Mouse (Mus musculus): ENCODE results near the gene Ccer2. TPM values are rescaled to one million over a fixed set of nuclear protein-coding genes. Genes with fewer than 3 reads are reported as not detected.

The Ccer2 gene
- total RNA-seq, 2 experiments from 2014 or later, result 0.41 TPM; not detected in 1

GRCm38 (mm10) chr7:28741709-28742438 is 14.1 kb upstream of the Ccer2 start, which contains the start of the genes Mrps12 and Sars2:
Mrps12 (minus strand) TSS chr7:28741820.
Sars2 (plus strand) TSS chr7:28741992.
- peak; percentile 99 for DNase-seq (ENCODE audit: low spot score in 2 of 2)

- no peak for DNase-seq (ENCODE audit: low spot score in 2 of 2)
Measured at GRCm38 (mm10) chr7:28749935-28750334, 6.0 kb upstream of the Ccer2 start.

- DNase-seq (ENCODE audit: low spot score in 2 of 2), result no peak
Measured at GRCm38 (mm10) chr7:28758623-28759022, 2.6 kb downstream of the Ccer2 start.

- no peak for DNase-seq (ENCODE audit: low spot score in 2 of 2)
Measured at GRCm38 (mm10) chr7:28761907-28762306, 5.9 kb downstream of the Ccer2 start.

- no peak for DNase-seq (ENCODE audit: low spot score in 2 of 2)
Measured at GRCm38 (mm10) chr7:28765211-28765610, 9.2 kb downstream of the Ccer2 start.

- DNase-seq (ENCODE audit: low spot score in 2 of 2), result peak; percentile 97 to 100
Measured at GRCm38 (mm10) chr7:28766173-28766879, 10.4 kb downstream of the Ccer2 start, which contains the start of gene Sirt2. Sirt2 (plus strand) TSS chr7:28766735.

GRCm38 (mm10) chr7:28766910-28767309 is 10.9 kb downstream of the Ccer2 start:
- DNase-seq (ENCODE audit: low spot score in 2 of 2), result no peak

- DNase-seq (ENCODE audit: low spot score in 2 of 2), result no peak
Measured at GRCm38 (mm10) chr7:28767462-28767965, 11.5 kb downstream of the Ccer2 start, which contains the start of gene Nfkbib. Nfkbib (minus strand) TSS chr7:28767512.

- DNase-seq (ENCODE audit: low spot score in 2 of 2), result no peak
Measured at GRCm38 (mm10) chr7:28769414-28769958, 13.5 kb downstream of the Ccer2 start.

GRCm38 (mm10) chr7:28770309-28770708 is 14.3 kb downstream of the Ccer2 start:
- DNase-seq (ENCODE audit: low spot score in 2 of 2), result no peak

GRCm38 (mm10) chr7:28771867-28772266 is 15.9 kb downstream of the Ccer2 start:
- DNase-seq (ENCODE audit: low spot score in 2 of 2), result no peak

GRCm38 (mm10) chr7:28773163-28773562 is 17.2 kb downstream of the Ccer2 start:
- no peak for DNase-seq (ENCODE audit: low spot score in 2 of 2)

- DNase-seq (ENCODE audit: low spot score in 2 of 2), result peak; percentile 47 to 60
Measured at GRCm38 (mm10) chr7:28774164-28774563, 18.2 kb downstream of the Ccer2 start.

GRCm38 (mm10) chr7:28775129-28775528 is 19.2 kb downstream of the Ccer2 start:
- DNase-seq (ENCODE audit: low spot score in 2 of 2), result no peak

GRCm38 (mm10) chr7:28778825-28779224 is 22.9 kb downstream of the Ccer2 start:
- DNase-seq (ENCODE audit: low spot score in 2 of 2), result no peak

GRCm38 (mm10) chr7:28780067-28780658 is 24.2 kb downstream of the Ccer2 start:
- peak; percentile 89 to 91 for DNase-seq (ENCODE audit: low spot score in 2 of 2)

- no peak for DNase-seq (ENCODE audit: low spot score in 2 of 2)
Measured at GRCm38 (mm10) chr7:28780857-28781256, 24.9 kb downstream of the Ccer2 start.

GRCm38 (mm10) chr7:28781261-28781663 is 25.3 kb downstream of the Ccer2 start:
- DNase-seq (ENCODE audit: low spot score in 2 of 2), result no peak

- DNase-seq (ENCODE audit: low spot score in 2 of 2), result no peak
Measured at GRCm38 (mm10) chr7:28785161-28785560, 29.2 kb downstream of the Ccer2 start.

GRCm38 (mm10) chr7:28787884-28788283 is 31.9 kb downstream of the Ccer2 start:
- no peak for DNase-seq (ENCODE audit: low spot score in 2 of 2)

Data from layer of hippocampus, postnatal 14 days (tissue).